Mouse (Mus musculus): ENCODE measurements around the gene Tcp11l2. TPM values are rescaled to one million over a fixed set of nuclear protein-coding genes. Genes with fewer than 3 reads are reported as not detected.

Gene Tcp11l2
- total and polyA plus RNA-seq, 3 experiments = 0.81 to 4.3 TPM; not detected in 1

GRCm38 (mm10) chr10:84576029-84576394 lies 414 bp upstream of the Tcp11l2 start (continued):
- TF ChIP-seq KAT2A (conservative IDR thresholded peaks at IDR 0.05; ENCODE audit: low read depth, low read length) (no peak), CHD2 (IDR thresholded peaks at IDR 0.05; ENCODE audit: low read length) (peak; percentile 11; the same call in 1 of the 2 replicates), NRF1 (IDR thresholded peaks at IDR 0.05; ENCODE audit: insufficient read depth, low read depth, low read length, poor library complexity, severe bottlenecking) (0 out of 2 replicates have a peak, but pooled peaks have one; percentile 15), MAX (IDR thresholded peaks at IDR 0.05; ENCODE audit: low read length) (peak; percentile 99), ZKSCAN1 (IDR thresholded peaks at IDR 0.05; ENCODE audit: low read depth, low read length) (no peak), POLR2A (IDR thresholded peaks at IDR 0.05; ENCODE audit: control insufficient read depth in 1 of 2, insufficient read depth in 1 of 2, low read depth in 1 of 2, low read length in 2 of 2, poor library complexity in 1 of 2) (no peak), ELF1 (IDR thresholded peaks at IDR 0.05; ENCODE audit: low read depth, low read length) (0 out of 2 replicates have a peak, but pooled peaks have one; percentile 45), EP300 (IDR thresholded peaks at IDR 0.05; ENCODE audit: low read depth in 1 of 2, low read length in 2 of 2) (peak; percentile 92 to 94), ETS1 (IDR thresholded peaks at IDR 0.05; ENCODE audit: low read depth, low read length) (peak; percentile 98), POLR2AphosphoS5 (IDR thresholded peaks at IDR 0.05; ENCODE audit: borderline replicate concordance, low read depth, low read length) (no peak), MAFK (IDR thresholded peaks at IDR 0.05; ENCODE audit: borderline replicate concordance, low read depth, low read length) (peak; percentile 90), RCOR1 (IDR thresholded peaks at IDR 0.05; ENCODE audit: low read depth, low read length) (peak; percentile 95), MAZ (IDR thresholded peaks at IDR 0.05; ENCODE audit: low read depth, low read length) (peak; percentile 97), CTCF (IDR thresholded peaks at IDR 0.05 in 2 of 3, conservative IDR thresholded peaks at IDR 0.05 in 1 of 3; ENCODE audit: control insufficient read depth in 1 of 3, insufficient read depth in 1 of 3, low read depth in 2 of 3, low read length in 3 of 3, poor library complexity in 1 of 3, severe bottlenecking in 1 of 3) (no peak), E2F4 (IDR thresholded peaks at IDR 0.05; ENCODE audit: borderline replicate concordance, low read depth, low read length) (no peak; the same call in 1 of the 2 replicates), NELFE (IDR thresholded peaks at IDR 0.05; ENCODE audit: low read depth, low read length) (no peak; the same call in 1 of the 2 replicates), GATA1 (IDR thresholded peaks at IDR 0.05; ENCODE audit: low read depth, low read length) (peak; percentile 96), ZC3H11A (IDR thresholded peaks at IDR 0.05; ENCODE audit: low read depth, low read length) (0 out of 2 replicates have a peak, but pooled peaks have one; percentile 27)

- peak overlapping the region; percentile 87 for H3K27ac ChIP-seq (ENCODE audit: control insufficient read depth, low read depth, low read length)
- peaks cover 15 to 32% of the 10 kb centered on the region in 2 experiments for H3K4me1 ChIP-seq (ENCODE audit: control insufficient read depth in 1 of 2, insufficient read depth in 2 of 2, low read length in 2 of 2)
Observed at GRCm38 (mm10) chr10:84577071-84577727, 773 bp downstream of the Tcp11l2 start.

More at GRCm38 (mm10) chr10:84577071-84577727, 773 bp downstream of the Tcp11l2 start:
- Histone ChIP-seq H3K4me3 (ENCODE audit: control insufficient read depth in 1 of 2, insufficient read depth in 1 of 2, low read depth in 2 of 2, low read length in 2 of 2) (peak overlapping the region; percentile 70 to 88), H3K27me3 (ENCODE audit: control insufficient read depth in 1 of 2, insufficient read depth in 2 of 2, low read length in 2 of 2) (no peaks in the 10 kb centered on the region), H3K36me3 (ENCODE audit: control insufficient read depth in 1 of 2, insufficient read depth in 2 of 2, low read length in 2 of 2) (peaks cover 0 to 37% of the 10 kb centered on the region in 2 experiments; a peak in 2 of 4 replicates), H3K9me3 (replicated peaks; ENCODE audit: insufficient read depth, low read length) (no peaks in the 10 kb centered on the region), H3K9ac (ENCODE audit: control insufficient read depth, low read depth, low read length, poor library complexity, severe bottlenecking) (peak overlapping the region; percentile 72), H3K79me2 (ENCODE audit: control insufficient read depth, insufficient read depth, low read length, poor library complexity) (no peaks in the 10 kb centered on the region; the same call in 1 of the 2 replicates)
- DNase-seq (ENCODE audit: low read depth, low spot score) = peak; percentile 75
- TF ChIP-seq ZKSCAN1 (IDR thresholded peaks at IDR 0.05; ENCODE audit: low read depth, low read length) (no peak), MAZ (IDR thresholded peaks at IDR 0.05; ENCODE audit: low read depth, low read length) (peak; percentile 54; the same call in 1 of the 2 replicates), ZMIZ1 (IDR thresholded peaks at IDR 0.05; ENCODE audit: low read depth, low read length) (no peak), HCFC1 (IDR thresholded peaks at IDR 0.05; ENCODE audit: low read depth, low read length) (no peak), USF1 (IDR thresholded peaks at IDR 0.05; ENCODE audit: low read depth, low read length) (no peak), BHLHE40 (IDR thresholded peaks at IDR 0.05; ENCODE audit: borderline replicate concordance, low read depth, low read length) (peak; percentile 4; the same call in 1 of the 2 replicates), MAX (IDR thresholded peaks at IDR 0.05; ENCODE audit: low read length) (peak; percentile 89), POLR2A (IDR thresholded peaks at IDR 0.05; ENCODE audit: control insufficient read depth in 1 of 2, insufficient read depth in 1 of 2, low read depth in 1 of 2, low read length in 2 of 2, poor library complexity in 1 of 2) (no peak), ZNF384 (IDR thresholded peaks at IDR 0.05; ENCODE audit: low read depth, low read length) (no peak), ETS1 (IDR thresholded peaks at IDR 0.05; ENCODE audit: low read depth, low read length) (no peak; the same call in 1 of the 2 replicates), SIN3A (IDR thresholded peaks at IDR 0.05; ENCODE audit: low read length) (peak; percentile 13; the same call in 1 of the 2 replicates), MYB (IDR thresholded peaks at IDR 0.05; ENCODE audit: low read depth, low read length) (no peak), SMC3 (IDR thresholded peaks at IDR 0.05; ENCODE audit: low read depth, low read length) (no peak), MEF2A (IDR thresholded peaks at IDR 0.05; ENCODE audit: extremely low read depth, insufficient replicate concordance, low read depth, low read length, poor library complexity, severe bottlenecking) (no peak), EP300 (IDR thresholded peaks at IDR 0.05; ENCODE audit: low read depth in 1 of 2, low read length in 2 of 2) (no peak), MYC (IDR thresholded peaks at IDR 0.05; ENCODE audit: low read depth, low read length) (peak; percentile 51; the same call in 1 of the 2 replicates), UBTF (IDR thresholded peaks at IDR 0.05; ENCODE audit: borderline replicate concordance, insufficient read depth, low read depth, low read length) (no peak), MXI1 (IDR thresholded peaks at IDR 0.05; ENCODE audit: low read depth, low read length) (peak; percentile 88)

All from MEL (cell line).